Mouse (Mus musculus): ENCODE measurements at regions not wholly inside any gene's neighbourhood (a gene's known extent, or its start where the extent isn't known, plus 50 kb on each side); places are given as distances from the start of the nearest gene placed in this dataset.

DNA sequence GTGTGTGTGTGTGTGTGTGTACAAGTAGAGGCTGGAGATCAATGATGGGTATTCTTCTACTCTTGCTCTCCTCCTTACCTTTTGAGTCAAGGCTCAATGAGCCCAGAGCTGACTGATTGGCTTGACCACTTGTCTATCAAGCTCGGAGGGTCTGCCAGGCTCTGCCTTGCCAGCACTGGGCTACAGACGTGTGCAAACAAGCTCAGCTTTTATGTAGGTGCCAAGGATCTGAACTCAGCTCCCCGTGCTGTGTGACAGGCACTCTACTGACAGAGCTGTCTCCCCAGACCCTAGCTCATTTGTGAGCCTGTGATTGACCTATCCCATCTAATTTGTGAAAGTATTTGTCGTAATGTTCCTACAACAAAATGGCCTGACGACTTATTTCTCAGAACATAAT, 54.2 kb upstream of the Cdc42bpa start:
- DNase-seq (ENCODE audit: low spot score in 2 of 2): no peak

DNA sequence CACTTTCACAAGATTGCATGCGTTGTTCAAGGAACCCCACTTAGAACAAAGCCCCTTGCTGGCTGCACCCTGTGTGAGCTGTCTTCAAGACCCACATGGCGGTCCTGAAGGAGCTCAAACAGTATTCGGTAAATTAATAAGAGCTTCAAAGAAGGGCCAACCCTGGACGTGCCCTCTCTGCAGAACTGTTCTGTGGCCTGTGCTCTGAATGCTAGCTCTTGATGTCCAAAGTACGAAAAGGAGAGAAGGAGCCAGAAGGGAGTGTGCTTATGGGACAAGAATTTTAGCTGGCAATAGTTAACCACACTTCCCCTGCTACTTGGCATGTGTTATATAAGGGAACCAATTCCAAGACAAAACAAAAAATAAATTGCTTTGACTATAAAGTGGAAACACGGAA, 67.6 kb upstream of the Cdc42bpa start:
- DNase-seq (ENCODE audit: low spot score in 2 of 2): no peak

DNA sequence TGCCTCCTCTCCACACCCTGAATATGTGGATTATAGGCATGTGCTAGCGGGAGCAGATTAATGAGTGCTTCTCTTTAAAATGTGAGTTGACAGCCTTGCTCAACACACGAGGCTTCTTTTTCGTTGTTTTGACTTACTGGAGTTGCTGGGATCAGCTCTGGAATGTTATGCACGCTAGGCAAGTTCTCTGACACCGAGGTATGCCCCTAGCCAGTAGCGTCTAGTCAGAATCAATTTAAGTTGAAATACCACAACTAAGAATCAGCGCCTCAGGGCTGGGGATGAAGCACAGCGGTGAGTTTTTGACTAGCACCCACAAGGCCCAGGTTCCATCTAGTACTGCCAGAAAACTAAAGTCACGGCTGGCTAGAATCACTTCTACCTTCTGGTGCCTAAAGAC, 72.4 kb upstream of the Cdc42bpa start:
- DNase-seq (ENCODE audit: low spot score in 2 of 2): no peak

DNA sequence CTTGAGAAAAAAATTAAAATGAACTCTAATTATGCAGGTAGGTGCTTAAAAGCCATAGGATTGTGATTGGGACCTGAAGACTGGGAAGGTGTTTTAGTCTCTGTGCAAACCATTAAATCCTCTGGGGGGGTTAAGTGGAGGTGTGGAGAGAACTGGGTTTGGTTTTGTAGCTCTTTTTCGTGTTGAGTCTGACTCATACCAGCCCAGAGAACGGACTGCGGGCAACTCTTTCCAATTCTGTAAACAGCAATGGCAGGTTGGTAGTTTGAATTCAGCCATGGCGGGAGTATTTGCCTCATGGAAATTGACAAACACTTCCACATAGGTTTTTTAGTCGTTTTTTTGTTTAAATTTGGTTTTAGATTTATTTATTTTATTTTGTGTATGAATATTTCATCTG, 77.7 kb upstream of the Ahctf1 start:
- DNase-seq (ENCODE audit: low spot score in 2 of 2): no peak

DNA sequence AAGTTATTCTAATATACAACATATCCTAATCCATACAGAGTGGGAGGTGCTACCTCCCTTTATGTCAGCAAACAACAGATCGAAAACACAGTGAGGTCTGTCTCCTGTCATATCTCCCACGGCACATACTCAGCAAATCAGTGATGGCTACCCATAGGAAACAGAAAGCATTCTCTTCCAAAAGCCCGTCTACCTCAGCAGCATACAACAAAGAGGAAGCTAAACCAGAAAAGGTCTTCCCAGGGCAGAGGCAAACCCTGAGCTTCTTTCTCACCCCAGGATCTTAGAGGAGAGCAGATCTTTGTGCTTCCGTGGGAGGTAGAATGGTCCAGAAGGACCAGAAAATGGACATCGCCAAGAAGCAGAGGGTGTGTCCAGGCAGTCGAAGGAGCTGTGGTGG, 74.4 kb upstream of the Ahctf1 start:
- DNase-seq (ENCODE audit: low spot score in 2 of 2): no peak

DNA sequence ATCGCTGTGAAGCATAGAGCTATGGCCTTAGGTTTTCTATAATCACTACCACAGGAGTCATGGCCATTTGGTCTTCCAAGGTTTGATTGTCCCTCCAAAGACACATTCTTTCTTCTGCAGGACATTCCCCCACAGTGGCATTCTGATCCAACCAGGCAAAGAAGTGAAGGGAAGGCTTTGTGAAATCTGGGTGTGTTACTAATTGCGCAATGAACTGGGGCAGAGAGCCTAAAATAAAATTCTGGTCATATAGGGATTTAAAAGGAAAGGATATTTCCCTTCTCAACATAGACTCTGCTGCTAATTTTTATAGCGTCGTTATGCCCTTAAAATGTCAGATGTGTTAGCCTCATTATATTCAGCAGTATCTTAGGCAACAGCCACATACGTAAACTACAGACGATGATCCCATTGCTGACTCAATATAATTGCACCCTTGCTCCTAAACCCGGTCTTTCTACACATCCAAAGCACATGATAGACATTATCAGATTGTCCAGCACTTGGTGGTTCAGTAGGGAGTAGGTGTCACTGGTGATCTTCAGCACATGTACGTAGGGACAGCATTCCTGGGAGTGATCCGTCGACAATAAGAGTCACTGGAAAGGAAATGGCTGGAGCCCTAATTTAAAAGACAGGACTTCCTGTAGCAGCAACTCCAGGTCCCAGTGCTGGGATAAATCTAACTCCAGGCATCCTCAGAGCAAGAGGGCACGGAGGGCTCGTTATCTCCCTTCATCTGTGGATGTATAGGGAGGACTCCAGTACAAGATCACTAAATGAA, 70.5 kb upstream of the Ahctf1 start:
- no peak for DNase-seq (ENCODE audit: low spot score in 2 of 2)

DNA sequence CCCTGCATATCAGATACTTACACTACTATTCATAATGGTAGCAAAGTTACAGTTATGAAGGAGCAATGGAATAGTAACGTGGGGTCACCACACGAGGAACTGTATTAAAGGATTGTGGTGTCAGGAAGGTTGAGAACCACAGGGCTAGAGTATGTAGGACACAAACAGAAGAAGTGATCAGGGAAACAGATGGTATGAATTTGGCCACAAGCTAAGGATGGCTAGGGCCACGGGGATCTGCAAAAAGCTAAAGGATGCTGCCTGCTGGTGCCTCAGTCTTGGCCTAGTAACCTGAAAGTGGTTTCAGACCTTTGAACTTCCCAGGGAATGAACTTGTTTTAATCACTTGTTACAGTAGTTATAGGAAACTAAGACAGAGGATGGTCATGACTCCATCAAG, 68.5 kb upstream of the Ahctf1 start:
- DNase-seq (ENCODE audit: low spot score in 2 of 2): no peak

DNA sequence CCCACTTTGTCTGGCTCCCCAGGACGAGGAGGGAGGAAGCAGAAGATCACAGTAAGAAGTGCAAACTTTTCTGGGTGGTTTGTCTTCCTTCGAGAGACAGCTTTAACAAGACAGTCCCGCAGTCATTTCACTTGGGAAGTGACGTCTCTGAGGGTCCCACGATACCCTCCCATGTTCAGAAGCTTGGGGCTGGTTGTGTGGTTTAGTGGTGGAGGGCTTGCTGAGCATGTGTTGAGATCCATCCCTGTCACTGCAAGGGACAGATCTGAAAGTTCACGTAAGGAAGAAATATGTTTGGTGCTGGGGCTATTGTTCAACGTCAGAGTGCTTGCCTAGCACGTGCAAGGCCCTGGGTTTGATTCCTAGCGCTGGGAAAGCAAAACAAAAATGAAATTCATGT, 65.2 kb upstream of the Ahctf1 start:
- DNase-seq (ENCODE audit: low spot score in 2 of 2): no peak

DNA sequence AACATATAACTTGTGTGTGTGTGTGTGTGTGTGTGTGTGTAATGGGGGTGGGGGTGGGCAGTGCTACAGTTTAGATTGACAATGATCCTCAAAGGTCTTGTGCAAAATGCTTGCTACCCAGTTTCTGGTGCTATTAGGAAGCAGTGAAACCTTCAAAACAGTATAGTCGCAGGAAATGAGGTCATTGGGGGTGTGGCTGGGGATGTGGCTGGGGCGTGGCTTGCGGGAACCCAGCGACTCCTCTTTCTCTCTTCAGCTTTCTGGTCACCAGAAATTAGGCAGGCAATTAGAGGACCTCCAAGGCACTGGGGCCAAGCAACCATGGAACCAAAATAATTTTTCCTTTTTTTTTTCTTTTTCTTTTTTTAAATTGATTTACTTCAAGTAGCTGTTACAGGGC, 64.0 kb upstream of the Ahctf1 start:
- no peak for DNase-seq (ENCODE audit: low spot score in 2 of 2)

DNA sequence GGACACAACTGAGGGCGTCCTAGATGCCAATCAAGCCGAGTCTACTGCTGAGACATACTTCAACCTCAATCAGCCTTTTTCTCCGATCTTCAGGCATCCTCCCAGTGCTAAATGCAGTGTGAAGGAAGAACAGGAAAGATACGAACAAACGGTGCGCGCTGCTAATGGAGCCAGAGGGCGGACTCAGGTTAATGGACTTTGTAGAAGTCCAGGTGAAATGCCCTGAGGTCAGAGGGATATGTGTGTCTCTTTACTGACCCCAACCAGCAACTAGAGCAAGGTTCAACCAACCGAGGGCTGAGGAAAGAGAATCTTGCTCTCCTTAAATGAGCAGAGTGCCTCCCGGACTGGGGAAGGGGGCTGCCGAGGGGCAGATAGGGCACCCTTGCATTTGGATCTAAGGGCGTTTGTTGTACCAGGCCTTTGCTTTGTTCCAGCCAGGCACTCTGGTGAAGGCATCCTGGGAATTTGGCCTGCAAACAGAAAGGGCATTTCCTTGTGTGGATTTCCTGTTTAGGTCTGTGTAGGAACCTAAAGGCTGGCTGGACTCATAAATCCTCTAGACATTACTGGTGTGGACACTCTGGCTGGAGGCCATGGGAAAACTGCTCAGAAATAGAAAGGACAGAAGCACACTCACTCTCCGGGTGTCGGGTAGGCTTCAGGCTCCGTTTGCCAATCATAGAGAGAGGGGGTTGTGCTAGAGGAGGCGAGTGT, 62.7 kb upstream of the Ahctf1 start:
- no peak for DNase-seq (ENCODE audit: low spot score in 2 of 2)

DNA sequence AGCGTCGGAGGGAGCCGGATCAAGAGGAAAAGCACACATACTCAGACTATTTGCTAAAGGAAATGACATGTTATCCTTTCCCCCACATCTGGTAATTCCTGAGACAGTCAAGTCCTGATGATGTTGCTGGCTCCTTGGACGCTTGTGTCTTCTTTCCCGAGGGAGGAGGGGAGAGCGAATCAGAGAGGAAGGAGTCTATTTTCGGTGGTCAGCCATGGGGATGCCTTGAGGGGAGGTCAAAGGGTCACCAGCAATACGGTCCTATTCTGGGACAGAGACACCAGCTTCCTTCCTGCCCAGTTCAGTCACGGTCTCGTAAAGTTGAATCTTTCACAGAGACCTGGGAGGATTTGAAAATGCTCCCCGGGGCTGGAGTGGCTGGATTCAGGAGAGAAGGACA, 62.1 kb upstream of the Ahctf1 start:
- DNase-seq (ENCODE audit: low spot score in 2 of 2): no peak

DNA sequence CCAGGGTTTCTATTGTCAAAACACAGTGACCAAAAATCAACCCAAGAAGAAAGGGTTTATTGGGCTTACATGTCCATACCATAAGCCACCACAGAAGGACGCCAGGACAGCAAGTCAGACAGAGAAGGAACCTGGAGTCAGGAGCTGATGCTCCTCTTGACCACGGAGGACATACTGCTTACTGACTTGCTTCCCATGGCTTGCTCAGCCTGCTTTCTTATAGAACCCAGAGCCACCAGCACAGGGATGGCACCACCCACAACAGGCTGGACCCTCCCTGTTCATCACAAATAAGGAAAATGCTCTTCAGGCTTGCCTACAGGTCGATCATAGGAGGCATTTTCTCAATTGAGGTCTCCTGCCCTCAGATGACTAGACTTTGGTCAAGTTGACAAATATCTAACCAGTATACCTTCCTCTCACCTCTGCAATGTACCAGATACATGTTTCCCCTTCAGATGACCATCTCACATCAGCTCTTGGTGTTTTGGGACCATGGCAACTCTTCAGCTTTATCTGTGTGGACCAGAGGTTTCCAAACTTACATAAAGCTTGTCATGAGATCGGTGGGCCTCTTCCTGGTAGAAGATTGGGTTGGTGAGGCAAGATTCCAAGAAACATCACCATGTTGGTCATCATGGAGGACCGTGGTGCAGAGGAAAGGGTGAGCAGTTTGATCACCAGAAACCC, 61.2 kb upstream of the Ahctf1 start:
- DNase-seq (ENCODE audit: low spot score in 2 of 2): no peak

DNA sequence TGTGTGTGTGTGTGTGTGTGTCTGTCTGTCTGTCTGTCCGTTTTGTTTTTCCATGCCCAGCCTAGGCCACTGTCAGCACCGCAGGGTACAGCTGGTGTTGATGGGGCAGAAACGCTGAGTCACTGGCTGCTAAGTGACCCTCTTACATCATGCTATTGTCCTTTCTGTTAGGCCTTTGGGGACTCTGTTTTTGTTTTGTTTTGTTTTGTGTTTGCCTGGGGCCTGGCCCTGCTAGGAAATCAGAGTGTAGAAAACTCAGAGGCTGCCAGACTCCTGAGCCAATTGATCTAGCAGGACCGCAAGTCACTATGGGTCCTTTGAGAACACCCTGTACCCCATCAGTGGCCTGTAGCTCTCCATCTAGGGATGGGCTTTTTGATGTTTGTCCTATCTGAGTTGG, 59.9 kb upstream of the Ahctf1 start:
- peak in 1 of 2 experiments; percentile 26 for DNase-seq (ENCODE audit: low spot score in 2 of 2)

DNA sequence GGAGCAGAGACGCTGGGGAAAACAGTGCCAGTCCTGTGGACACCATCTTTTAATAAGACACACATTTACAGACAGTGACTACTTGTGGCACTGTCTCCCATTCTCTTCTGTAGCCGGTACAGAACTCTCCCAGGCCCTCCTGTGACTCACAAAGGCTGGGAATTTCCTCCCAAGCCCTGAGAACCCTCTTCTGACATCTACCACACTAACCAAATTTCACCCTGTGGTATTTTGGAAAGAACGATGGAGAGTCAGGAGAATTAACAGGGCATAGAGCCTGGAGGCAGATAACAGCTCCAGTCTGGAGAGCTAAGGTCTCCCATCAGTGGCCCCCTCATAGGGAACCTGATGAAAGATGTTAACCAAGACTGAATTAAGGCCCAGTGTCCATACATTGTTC, 59.5 kb upstream of the Ahctf1 start:
- no peak for DNase-seq (ENCODE audit: low spot score in 2 of 2)

DNA sequence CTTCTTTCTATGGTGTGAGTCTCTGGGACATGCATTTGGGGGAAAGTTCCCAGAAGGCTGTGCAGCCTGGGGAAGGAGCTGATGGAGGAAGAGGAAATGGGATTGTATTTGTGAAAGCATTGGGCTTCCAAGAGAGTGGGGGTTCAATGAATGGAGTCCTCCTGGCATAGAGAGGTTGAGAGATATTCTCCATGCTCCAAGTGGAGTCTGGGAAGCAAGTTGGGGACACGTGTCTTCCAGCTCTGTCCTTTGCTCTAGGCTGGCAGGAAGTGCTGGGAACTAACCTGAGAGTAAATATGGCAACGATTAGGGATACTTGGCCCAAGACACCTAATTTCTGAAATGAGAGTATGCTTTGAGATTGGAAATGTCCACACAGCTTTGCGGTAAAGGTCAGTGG, 58.3 kb upstream of the Ahctf1 start:
- no peak for DNase-seq (ENCODE audit: low spot score in 2 of 2)

DNA sequence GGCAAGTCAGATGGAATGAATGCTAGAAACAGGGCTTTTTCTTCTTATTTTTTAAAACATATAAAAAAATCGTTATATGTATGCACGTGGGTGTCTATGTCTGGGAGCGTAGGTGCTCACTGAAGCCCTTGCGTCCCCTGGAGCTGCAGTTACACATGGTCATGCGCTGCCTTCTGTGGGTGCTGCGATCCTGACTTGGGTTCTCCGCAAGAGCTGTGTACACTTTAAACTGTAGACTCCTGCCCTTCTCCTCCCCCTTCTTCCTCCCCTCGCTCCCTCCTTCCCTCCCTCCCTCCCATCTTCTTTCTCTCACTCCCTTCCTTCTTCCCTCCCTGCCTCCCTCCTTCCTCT, 56.0 kb upstream of the Ahctf1 start:
- DNase-seq (ENCODE audit: low spot score in 2 of 2): no peak

DNA sequence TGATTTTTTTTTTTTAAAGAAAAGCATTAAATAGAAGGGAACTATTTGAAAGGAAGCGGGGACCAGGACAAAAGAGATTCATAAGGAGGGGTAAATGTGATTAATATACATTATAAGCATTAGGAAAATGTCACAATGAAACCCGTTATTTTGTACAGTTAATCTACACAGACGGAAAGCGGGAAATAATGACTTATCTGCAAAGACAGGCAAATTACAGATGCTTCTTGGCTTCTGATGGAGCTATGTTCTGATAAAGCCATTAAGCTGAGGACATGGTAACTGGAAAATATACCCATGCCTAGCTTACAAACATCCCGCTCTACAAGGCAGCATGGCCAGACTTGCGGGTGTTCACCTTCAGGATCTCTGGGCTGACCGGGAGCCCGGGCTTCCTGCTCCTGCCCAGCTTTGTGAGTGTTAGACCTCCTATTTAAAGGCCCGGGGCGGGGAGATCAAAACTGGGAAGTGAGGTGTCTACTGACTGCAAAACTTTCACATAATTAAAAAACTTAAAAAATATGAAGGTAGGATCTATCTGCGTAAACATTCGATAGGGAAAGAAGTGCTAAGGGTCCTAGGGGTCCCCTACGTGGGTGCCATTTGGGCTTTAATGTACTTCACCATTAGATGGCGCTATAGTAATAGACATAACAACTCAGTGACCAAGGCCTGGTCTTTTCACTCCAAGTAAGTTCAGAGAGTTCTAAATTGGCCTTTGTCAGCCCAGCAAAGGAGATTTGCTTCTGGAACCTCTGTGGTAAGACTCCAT, 55.5 kb upstream of the Ahctf1 start:
- DNase-seq (ENCODE audit: low spot score in 2 of 2): peak in 1 of 2 experiments; percentile 29

DNA sequence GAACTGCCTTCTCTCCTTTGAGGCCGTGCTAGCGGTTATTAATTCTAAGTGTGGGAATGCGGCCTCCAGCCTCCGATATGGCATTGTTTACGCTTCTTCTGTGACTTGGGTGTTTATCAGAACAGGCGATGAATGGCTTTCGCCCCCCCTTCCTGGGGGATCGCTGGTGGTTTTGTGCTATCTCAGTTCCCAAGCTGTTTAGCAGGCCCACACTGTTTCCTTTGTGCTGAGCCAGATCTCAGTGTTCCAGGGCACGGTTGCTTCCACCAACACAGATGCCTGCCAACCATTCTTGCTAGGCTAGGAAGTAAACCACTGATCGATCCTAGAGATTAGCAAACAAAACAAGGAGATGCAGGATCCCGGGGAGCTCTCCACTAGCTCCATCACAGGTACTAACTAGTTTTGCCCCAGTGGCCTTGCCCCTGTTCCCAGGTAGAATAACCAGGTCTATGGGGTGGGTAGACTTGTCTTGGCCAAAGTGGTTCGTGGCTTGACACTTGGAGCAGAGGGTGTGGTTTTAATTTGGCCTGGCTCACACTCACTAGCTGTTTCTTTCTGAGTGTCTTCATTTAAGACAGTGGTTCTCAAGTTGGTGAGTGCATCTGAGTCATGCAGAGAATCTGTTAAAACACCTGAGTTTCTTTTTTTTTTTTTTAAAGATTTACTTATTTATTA, 50.9 kb upstream of the Ahctf1 start:
- DNase-seq (ENCODE audit: low spot score in 2 of 2): peak; percentile 60 to 79
